Mouse (Mus musculus): ENCODE data around the gene Nisch. TPM values are rescaled to one million over a fixed set of nuclear protein-coding genes. Genes with fewer than 3 reads are reported as not detected.

Gene Nisch
- polyA plus RNA-seq, 1 experiment from 2014 or later, result 298 TPM

- H3K27ac ChIP-seq, result no peak overlapping the region
- no peak overlapping the region for H3K9ac ChIP-seq
- 78% methylated on average over 2 of the region's 2 CpGs for WGBS
- peaks cover 98% of the 10 kb centered on the region for H3K36me3 ChIP-seq (ENCODE audit: poor library complexity, severe bottlenecking)
- H3K4me3 ChIP-seq, result no peak overlapping the region
- no peaks in the 10 kb centered on the region for H3K9me3 ChIP-seq (replicated peaks)
- no peak overlapping the region for H3K4me2 ChIP-seq
- no peaks in the 10 kb centered on the region for H3K4me1 ChIP-seq
- no peaks in the 10 kb centered on the region for H3K27me3 ChIP-seq
- ATAC-seq, result no peak
Measured at GRCm38 (mm10) chr14:31182786-31183290, 33.9 kb downstream of the Nisch start.

GRCm38 (mm10) chr14:31181512-31181911 lies 35.2 kb downstream of the Nisch start:
- Histone ChIP-seq H3K4me1 (no peaks in the 10 kb centered on the region), H3K4me3 (no peak overlapping the region), H3K27ac (no peak overlapping the region), H3K4me2 (no peak overlapping the region), H3K9ac (no peak overlapping the region), H3K36me3 (ENCODE audit: poor library complexity, severe bottlenecking) (peaks cover 98% of the 10 kb centered on the region), H3K9me3 (replicated peaks) (no peaks in the 10 kb centered on the region), H3K27me3 (no peaks in the 10 kb centered on the region)
- ATAC-seq, result no peak
- WGBS, result 90% methylated on average over 4 of the region's 4 CpGs

- ATAC-seq, result no peak
- Histone ChIP-seq H3K4me2 (no peak overlapping the region), H3K36me3 (ENCODE audit: poor library complexity, severe bottlenecking) (peaks cover 98% of the 10 kb centered on the region), H3K4me3 (no peak overlapping the region), H3K27me3 (no peaks in the 10 kb centered on the region), H3K9me3 (replicated peaks) (no peaks in the 10 kb centered on the region), H3K27ac (no peak overlapping the region), H3K4me1 (no peaks in the 10 kb centered on the region), H3K9ac (no peak overlapping the region)
- WGBS, result 87% methylated on average over 12 of the region's 12 CpGs
Measured at GRCm38 (mm10) chr14:31179677-31180365, 36.9 kb downstream of the Nisch start.

- H3K4me1 ChIP-seq, result no peaks in the 10 kb centered on the region
- H3K9me3 ChIP-seq (replicated peaks), result no peaks in the 10 kb centered on the region
- no peaks in the 10 kb centered on the region for H3K27me3 ChIP-seq
- no peak overlapping the region for H3K4me2 ChIP-seq
- H3K27ac ChIP-seq, result no peak overlapping the region
- no peak overlapping the region for H3K4me3 ChIP-seq
- ATAC-seq, result no peak
- no peak overlapping the region for H3K9ac ChIP-seq
- WGBS, result 95% methylated on average over 5 of the region's 5 CpGs
- H3K36me3 ChIP-seq (ENCODE audit: poor library complexity, severe bottlenecking), result peaks cover 98% of the 10 kb centered on the region
Measured at GRCm38 (mm10) chr14:31177715-31178114, 39.0 kb downstream of the Nisch start.

- Histone ChIP-seq H3K27me3 (no peaks in the 10 kb centered on the region), H3K4me1 (no peaks in the 10 kb centered on the region), H3K27ac (no peak overlapping the region), H3K4me2 (no peak overlapping the region), H3K4me3 (no peak overlapping the region), H3K9ac (no peak overlapping the region), H3K36me3 (ENCODE audit: poor library complexity, severe bottlenecking) (peaks cover 98% of the 10 kb centered on the region), H3K9me3 (replicated peaks) (no peaks in the 10 kb centered on the region)
- 91% methylated on average over 16 of the region's 16 CpGs for WGBS
- ATAC-seq, result no peak
Measured at GRCm38 (mm10) chr14:31177287-31177686, 39.5 kb downstream of the Nisch start.

- Histone ChIP-seq H3K36me3 (ENCODE audit: poor library complexity, severe bottlenecking) (peaks cover 88% of the 10 kb centered on the region), H3K4me3 (no peak overlapping the region), H3K27me3 (no peaks in the 10 kb centered on the region), H3K27ac (no peak overlapping the region), H3K4me1 (peaks cover 3% of the 10 kb centered on the region; the same call in 1 of the 2 replicates), H3K9ac (no peak overlapping the region), H3K4me2 (no peak overlapping the region), H3K9me3 (replicated peaks) (no peaks in the 10 kb centered on the region)
- no peak for ATAC-seq
- 97% methylated on average over 7 of the region's 7 CpGs for WGBS
Measured at GRCm38 (mm10) chr14:31173537-31173936, 43.2 kb downstream of the Nisch start.

GRCm38 (mm10) chr14:31172781-31173455 lies 43.8 kb downstream of the Nisch start:
- H3K4me1 ChIP-seq, result peaks cover 3% of the 10 kb centered on the region; the same call in 1 of the 2 replicates
- WGBS, result 90% methylated on average over 18 of the region's 18 CpGs
- no peak overlapping the region for H3K4me2 ChIP-seq
- no peak overlapping the region for H3K4me3 ChIP-seq
- peaks cover 84% of the 10 kb centered on the region for H3K36me3 ChIP-seq (ENCODE audit: poor library complexity, severe bottlenecking)
- no peak overlapping the region for H3K9ac ChIP-seq
- H3K9me3 ChIP-seq (replicated peaks), result no peaks in the 10 kb centered on the region
- H3K27me3 ChIP-seq, result no peaks in the 10 kb centered on the region
- ATAC-seq, result no peak
- H3K27ac ChIP-seq, result no peak overlapping the region

- peaks cover 73% of the 10 kb centered on the region for H3K36me3 ChIP-seq (ENCODE audit: poor library complexity, severe bottlenecking)
- no peak overlapping the region for H3K4me2 ChIP-seq
- no peaks in the 10 kb centered on the region for H3K27me3 ChIP-seq
- H3K9ac ChIP-seq, result no peak overlapping the region
- ATAC-seq, result no peak
- 96% methylated on average over 15 of the region's 15 CpGs for WGBS
- no peaks in the 10 kb centered on the region for H3K9me3 ChIP-seq (replicated peaks)
- H3K4me3 ChIP-seq, result no peak overlapping the region
- H3K27ac ChIP-seq, result no peak overlapping the region
- peaks cover 3% of the 10 kb centered on the region; the same call in 1 of the 2 replicates for H3K4me1 ChIP-seq
Measured at GRCm38 (mm10) chr14:31171821-31172220, 44.9 kb downstream of the Nisch start.

GRCm38 (mm10) chr14:31171386-31171785 lies 45.4 kb downstream of the Nisch start:
- no peaks in the 10 kb centered on the region for H3K27me3 ChIP-seq
- H3K36me3 ChIP-seq (ENCODE audit: poor library complexity, severe bottlenecking), result peaks cover 68% of the 10 kb centered on the region
- H3K4me2 ChIP-seq, result no peak overlapping the region
- ATAC-seq, result no peak
- H3K4me3 ChIP-seq, result no peak overlapping the region
- no peak overlapping the region for H3K9ac ChIP-seq
- H3K27ac ChIP-seq, result no peak overlapping the region
- H3K4me1 ChIP-seq, result peaks cover 3% of the 10 kb centered on the region; the same call in 1 of the 2 replicates
- WGBS, result 78% methylated on average over 11 of the region's 11 CpGs
- H3K9me3 ChIP-seq (replicated peaks), result no peaks in the 10 kb centered on the region

GRCm38 (mm10) chr14:31170963-31171362 lies 45.8 kb downstream of the Nisch start:
- Histone ChIP-seq H3K27ac (0 out of 2 replicates have a peak overlapping the region, but pooled peaks have one; percentile 45), H3K4me3 (no peak overlapping the region), H3K4me2 (no peak overlapping the region), H3K9ac (no peak overlapping the region), H3K36me3 (ENCODE audit: poor library complexity, severe bottlenecking) (peaks cover 64% of the 10 kb centered on the region), H3K4me1 (peaks cover 3% of the 10 kb centered on the region; the same call in 1 of the 2 replicates), H3K9me3 (replicated peaks) (no peaks in the 10 kb centered on the region), H3K27me3 (no peaks in the 10 kb centered on the region)
- no peak for ATAC-seq
- WGBS, result 90% methylated on average over 13 of the region's 13 CpGs

GRCm38 (mm10) chr14:31169508-31169907 lies 47.2 kb downstream of the Nisch start:
- Histone ChIP-seq H3K4me3 (no peak overlapping the region), H3K27me3 (no peaks in the 10 kb centered on the region), H3K9ac (no peak overlapping the region), H3K4me2 (no peak overlapping the region), H3K36me3 (ENCODE audit: poor library complexity, severe bottlenecking) (peaks cover 50% of the 10 kb centered on the region), H3K9me3 (replicated peaks) (no peaks in the 10 kb centered on the region), H3K27ac (no peak overlapping the region), H3K4me1 (peaks cover 7% of the 10 kb centered on the region; the same call in 1 of the 2 replicates)
- WGBS, result 85% methylated on average over 6 of the region's 6 CpGs
- no peak for ATAC-seq

GRCm38 (mm10) chr14:31168425-31168824 lies 48.3 kb downstream of the Nisch start, which contains the start of gene Stab1:
TSS of gene Stab1 (minus strand) at chr14:31168641.
- H3K27ac ChIP-seq, result peak within 1 kb of the TSS; percentile 31; the same call in 1 of the 2 replicates
- 67% methylated on average over 10 of the region's 10 CpGs for WGBS

More at GRCm38 (mm10) chr14:31168425-31168824, 48.3 kb downstream of the Nisch start, which contains the start of gene Stab1:
- Histone ChIP-seq H3K9me3 (replicated peaks) (no peaks in the 10 kb centered on the region), H3K27me3 (no peaks in the 10 kb centered on the region), H3K4me3 (no peak within 1 kb of the TSS), H3K36me3 (ENCODE audit: poor library complexity, severe bottlenecking) (peaks cover 39% of the 10 kb centered on the region), H3K4me2 (no peak within 1 kb of the TSS), H3K4me1 (peaks cover 7% of the 10 kb centered on the region; the same call in 1 of the 2 replicates), H3K9ac (no peak within 1 kb of the TSS)
- ATAC-seq, result no peak

Data from forebrain, embryonic 13.5 days (tissue).